Mouse (Mus musculus) forebrain, embryonic 13.5 days (tissue): ENCODE measurements around the gene Sh3yl1. TPM values are rescaled to one million over a fixed set of nuclear protein-coding genes. Genes with fewer than 3 reads are reported as not detected.

ENCODE experiments used
- ATAC-seq: fragments of 200-750 bp; cut with Nextera tagmentation; 2 replicates; pipeline ENCODE4 v1.8.0; 2017
- H3K27ac ChIP-seq: fragments of 300-500 bp; sonication (generic); 2 replicates; pipeline ENCODE4 v1.5.1; 2015; ENCODE audit warnings: inconsistent platforms, mild to moderate bottlenecking, moderate library complexity
- H3K27me3 ChIP-seq: fragments of 300-500 bp; sonication (generic); 2 replicates; pipeline ENCODE4 v1.6.1; 2015; ENCODE audit warnings: mild to moderate bottlenecking, inconsistent platforms
- H3K36me3 ChIP-seq: fragments of 300-500 bp; sonication (generic); 2 replicates; pipeline ENCODE4 v1.6.1; 2015; ENCODE audit warnings: mild to moderate bottlenecking, inconsistent platforms; ENCODE audit not compliant: poor library complexity, severe bottlenecking
- H3K4me1 ChIP-seq: fragments of 300-500 bp; sonication (generic); 2 replicates; pipeline ENCODE4 v1.6.1; 2015; ENCODE audit warnings: inconsistent platforms
- H3K4me2 ChIP-seq: fragments of 300-500 bp; sonication (generic); 2 replicates; pipeline ENCODE4 v1.6.1; 2015; ENCODE audit warnings: inconsistent platforms, mild to moderate bottlenecking, moderate library complexity
- H3K4me3 ChIP-seq: fragments of 300-500 bp; sonication (generic); 2 replicates; pipeline ENCODE4 v1.5.1; 2015; ENCODE audit warnings: mild to moderate bottlenecking, inconsistent platforms
- H3K9ac ChIP-seq: fragments of 300-500 bp; sonication (generic); 2 replicates; pipeline ENCODE4 v1.6.1; 2015; ENCODE audit warnings: mild to moderate bottlenecking, inconsistent platforms
- H3K9me3 ChIP-seq: fragments of 300-500 bp; sonication (generic); replicated peaks from 2 replicates; pipeline ENCODE4 v1.6.1; 2016; ENCODE audit warnings: inconsistent platforms
- WGBS: fragments of 180-500 bp; shearing (Covaris S2); methylation state at CpG from one replicate; pipeline ENCODE4 v1.1.7; 2015; 5-methylcytosine and 5-hydroxymethylcytosine counted together
- polyA plus RNA-seq: library from polyadenylated mRNA; unstranded; fragments of >200 nt; fragmentation: Nextera tagmentation; extraction: Ambion mirVana; gene quantifications from 2 replicates; pipeline ENCODE4 v1.2.1, GENCODE M21; 2015

Gene Sh3yl1
- polyA plus RNA-seq, 1 experiment from 2014 or later: 27.6 TPM

GRCm38 (mm10) chr12:31003795-31004194 is 92.3 kb downstream of the Sh3yl1 start:
- Histone ChIP-seq H3K4me3 (no peak overlapping the region), H3K9ac (no peak overlapping the region), H3K9me3 (no peaks in the 10 kb centered on the region), H3K4me2 (no peak overlapping the region), H3K27me3 (no peaks in the 10 kb centered on the region), H3K36me3 (no peaks in the 10 kb centered on the region), H3K27ac (no peak overlapping the region), H3K4me1 (no peaks in the 10 kb centered on the region)
- ATAC-seq: no peak
- WGBS: 87% methylated on average over 4 of the region's 4 CpGs

DNA sequence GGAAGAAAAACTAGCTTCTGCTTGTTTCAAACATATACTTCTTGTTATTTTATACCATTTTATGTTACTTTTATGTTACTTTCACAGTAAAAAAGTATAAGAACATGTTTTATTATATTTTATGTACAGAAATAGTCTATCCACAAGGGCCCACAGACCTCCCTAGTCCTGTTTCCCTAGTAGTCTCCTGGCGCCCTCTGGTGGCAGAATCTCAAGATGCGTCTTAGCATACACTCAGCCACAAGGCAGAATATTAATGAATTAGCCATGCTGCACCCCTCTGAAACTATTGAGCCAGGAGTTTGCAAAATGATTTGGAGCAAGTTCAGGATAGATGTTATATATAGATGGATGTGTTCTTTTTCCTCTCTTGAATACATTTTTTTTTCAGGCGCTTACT is 93.5 kb downstream of the Sh3yl1 start:
- Histone ChIP-seq H3K4me1 (no peaks in the 10 kb centered on the region), H3K9ac (no peak overlapping the region), H3K4me2 (no peak overlapping the region), H3K27ac (no peak overlapping the region), H3K9me3 (no peaks in the 10 kb centered on the region), H3K4me3 (no peak overlapping the region), H3K27me3 (no peaks in the 10 kb centered on the region), H3K36me3 (no peaks in the 10 kb centered on the region)
- 16% methylated on average over 3 of the region's 3 CpGs for WGBS
- 0 out of 2 replicates have a peak, but pooled peaks have one; percentile 82 for ATAC-seq

DNA sequence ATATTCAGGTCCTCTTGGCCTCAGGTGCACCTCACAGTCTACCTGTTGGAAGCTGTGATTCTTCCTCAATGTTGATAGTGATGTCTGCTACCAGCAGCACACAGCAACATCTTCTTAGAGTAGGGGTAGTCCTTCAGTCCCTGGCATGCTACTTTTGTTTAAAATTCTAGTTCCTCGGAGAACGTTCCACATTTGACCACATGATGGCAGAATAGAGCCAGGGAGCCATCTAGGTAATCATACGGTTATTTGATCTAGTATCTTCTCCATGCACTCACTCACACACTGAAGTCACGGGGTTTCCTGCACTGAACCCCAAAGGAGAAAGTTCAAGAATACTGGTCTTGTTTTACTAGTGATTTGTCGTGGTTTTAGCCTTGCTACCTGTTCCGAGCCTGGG is 96.7 kb downstream of the Sh3yl1 start:
- H3K36me3 ChIP-seq: no peaks in the 10 kb centered on the region
- 32% methylated on average over 6 of the region's 6 CpGs for WGBS
- H3K4me3 ChIP-seq: no peak overlapping the region
- no peaks in the 10 kb centered on the region for H3K27me3 ChIP-seq
- H3K9me3 ChIP-seq: no peaks in the 10 kb centered on the region
- H3K4me2 ChIP-seq: no peak overlapping the region
- H3K4me1 ChIP-seq: no peaks in the 10 kb centered on the region
- no peak overlapping the region for H3K9ac ChIP-seq
- ATAC-seq: no peak
- no peak overlapping the region for H3K27ac ChIP-seq

Other genes with a start within 250 kb of the Sh3yl1 start
- gene Alkal2, start 27.3 kb upstream of the Sh3yl1 start, polyA plus RNA-seq: 0.13 TPM in 1 of 2 replicates, not detected in the other
- gene Acp1, start 79 bp upstream of the Sh3yl1 start, polyA plus RNA-seq: 177 and 185 TPM in 2 replicates
- 0.05 and 0.08 TPM in 2 replicates for gene Fam110c, start 162.2 kb downstream of the Sh3yl1 start, polyA plus RNA-seq